Mouse (Mus musculus) intestine, embryonic 16.5 days (tissue): ENCODE measurements around the gene Acsm4. TPM values are rescaled to one million over a fixed set of nuclear protein-coding genes. Genes with fewer than 3 reads are reported as not detected.

ENCODE experiments used
- ATAC-seq: fragments of 200-750 bp; cut with Nextera tagmentation; 2 replicates; pipeline ENCODE4 v1.8.0; 2017; ENCODE audit warnings: moderate TSS enrichment, moderate library complexity
- H3K27ac ChIP-seq: fragments of 300-500 bp; sonication (generic); 2 replicates; pipeline ENCODE4 v1.5.1; 2014; ENCODE audit warnings: mild to moderate bottlenecking, low read length
- H3K27me3 ChIP-seq: fragments of 300-500 bp; sonication (generic); replicated peaks from 2 replicates; pipeline ENCODE4 v1.6.1; 2014; ENCODE audit warnings: low read length, control low read depth, mixed read lengths; ENCODE audit not compliant: control insufficient read depth, insufficient read depth
- H3K36me3 ChIP-seq: fragments of 300-500 bp; sonication (generic); 2 replicates; pipeline ENCODE4 v1.6.1; 2014; ENCODE audit warnings: low read length, control low read depth; ENCODE audit not compliant: control insufficient read depth, insufficient read depth
- H3K4me1 ChIP-seq: fragments of 300-500 bp; sonication (generic); 2 replicates; pipeline ENCODE4 v1.6.1; 2014; ENCODE audit warnings: low read length, control low read depth, mixed read lengths; ENCODE audit not compliant: control insufficient read depth, insufficient read depth
- H3K4me2 ChIP-seq: fragments of 300-500 bp; sonication (generic); 2 replicates; pipeline ENCODE4 v1.6.1; 2014; ENCODE audit warnings: low read depth, low read length, control low read depth
- H3K4me3 ChIP-seq: fragments of 300-500 bp; sonication (generic); 2 replicates; pipeline ENCODE4 v1.5.1; 2014; ENCODE audit warnings: mild to moderate bottlenecking, low read length
- H3K9ac ChIP-seq: fragments of 300-500 bp; sonication (generic); 2 replicates; pipeline ENCODE4 v1.6.1; 2014; ENCODE audit warnings: low read depth, low read length
- H3K9me3 ChIP-seq: fragments of 300-500 bp; sonication (generic); 2 replicates; pipeline ENCODE4 v1.6.1; 2016; ENCODE audit warnings: low read length, control low read depth; ENCODE audit not compliant: control insufficient read depth
- WGBS: fragments of 180-500 bp; shearing (Covaris S2); extraction: QIAGEN DNeasy Blood & Tissue Kit; methylation state at CpG from one replicate; pipeline ENCODE4 v1.1.7; 2014; 5-methylcytosine and 5-hydroxymethylcytosine counted together
- polyA plus RNA-seq: library from polyadenylated mRNA; unstranded; fragments of >200 nt; fragmentation: Nextera tagmentation; extraction: Ambion mirVana; gene quantifications from 2 replicates; pipeline ENCODE4 v1.2.1, GENCODE M21; 2015

The Acsm4 gene
- not detected in 2 replicates for polyA plus RNA-seq

DNA sequence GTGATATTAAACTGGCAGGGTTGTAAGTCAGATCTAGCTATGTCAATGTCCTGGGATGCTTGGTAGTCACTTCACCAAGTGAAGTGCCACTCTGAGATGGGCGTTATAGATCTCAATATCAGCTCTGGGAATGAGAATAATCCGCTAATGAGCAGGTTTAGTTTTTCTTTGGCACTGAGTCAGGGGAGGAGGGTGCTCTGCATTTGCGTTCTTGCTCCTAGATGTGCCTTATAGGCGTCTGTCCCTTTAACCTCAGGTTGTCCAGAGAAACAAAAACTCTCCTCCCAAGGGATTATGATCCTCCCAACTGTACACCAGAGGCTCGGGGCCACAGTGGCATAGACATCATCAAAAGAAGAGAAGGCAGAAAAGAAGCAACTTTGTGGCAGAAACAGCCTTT, at the start of gene Acsm4:
Gene Acsm4, plus strand, starts transcription at position 301 of the 400 bp plus-strand sequence.
- Histone ChIP-seq H3K36me3 (no peaks in the 10 kb centered on the region), H3K27me3 (no peaks in the 10 kb centered on the region), H3K27ac (no peak within 1 kb of the TSS), H3K4me3 (no peak within 1 kb of the TSS), H3K4me2 (no peak within 1 kb of the TSS), H3K9ac (no peak within 1 kb of the TSS), H3K4me1 (no peaks in the 10 kb centered on the region), H3K9me3 (no peaks in the 10 kb centered on the region)
- WGBS, result 85% methylated on average over 5 of the region's 5 CpGs
- ATAC-seq, result no peak

DNA sequence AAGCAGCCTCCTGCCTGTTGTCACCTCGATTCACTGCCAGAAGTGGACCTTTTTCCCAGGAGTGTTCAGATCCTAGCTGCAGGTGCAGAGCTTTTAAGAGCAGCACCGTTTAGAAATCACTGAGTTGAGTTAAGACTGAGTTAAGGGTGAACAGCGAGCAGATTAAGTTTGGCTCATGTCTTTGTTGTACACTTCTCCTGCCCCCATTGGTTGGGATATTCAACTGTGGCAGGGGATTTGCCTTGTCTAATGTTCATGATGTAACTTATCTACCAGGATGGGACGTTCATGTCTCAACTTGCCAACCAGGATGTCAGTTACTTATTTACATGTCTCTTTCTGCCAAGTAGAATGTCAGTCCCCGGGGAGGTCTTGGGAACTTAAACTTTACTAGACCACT, 47.5 kb upstream of the Acsm4 start:
- Histone ChIP-seq H3K4me3 (no peak overlapping the region), H3K36me3 (no peaks in the 10 kb centered on the region)

DNA sequence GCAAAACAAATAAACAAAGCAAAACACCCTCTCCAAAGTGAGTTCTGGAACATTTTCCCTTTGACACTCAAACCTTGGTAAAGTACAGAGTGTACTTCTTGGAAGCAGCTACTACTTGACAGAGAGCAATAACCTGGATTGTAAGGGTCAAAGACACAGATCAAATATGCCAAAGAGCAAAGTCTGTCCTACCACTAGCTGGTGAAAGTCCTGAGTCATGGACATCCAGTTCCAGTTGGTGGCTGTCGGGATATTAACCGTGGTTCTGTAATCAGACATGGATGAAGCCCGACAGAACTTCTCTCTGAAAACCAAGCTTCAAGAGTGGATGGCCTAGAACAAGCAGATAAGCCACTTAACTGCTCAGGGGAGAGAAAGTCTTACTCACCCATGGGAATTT, 21.9 kb upstream of the Acsm4 start:
- Histone ChIP-seq H3K4me1 (no peaks in the 10 kb centered on the region), H3K27me3 (no peaks in the 10 kb centered on the region), H3K36me3 (no peaks in the 10 kb centered on the region), H3K4me2 (no peak overlapping the region), H3K9ac (no peak overlapping the region), H3K4me3 (no peak overlapping the region), H3K9me3 (no peaks in the 10 kb centered on the region), H3K27ac (no peak overlapping the region)
- no peak for ATAC-seq
- 78% methylated on average over 3 of the region's 3 CpGs for WGBS

More for the DNA sequence above, 47.5 kb upstream of the Acsm4 start:
- Histone ChIP-seq H3K9ac (no peak overlapping the region), H3K4me1 (no peaks in the 10 kb centered on the region), H3K27ac (no peak overlapping the region), H3K4me2 (no peak overlapping the region), H3K9me3 (no peaks in the 10 kb centered on the region), H3K27me3 (no peaks in the 10 kb centered on the region)
- 77% methylated on average over 5 of the region's 5 CpGs for WGBS
- ATAC-seq, result no peak

DNA sequence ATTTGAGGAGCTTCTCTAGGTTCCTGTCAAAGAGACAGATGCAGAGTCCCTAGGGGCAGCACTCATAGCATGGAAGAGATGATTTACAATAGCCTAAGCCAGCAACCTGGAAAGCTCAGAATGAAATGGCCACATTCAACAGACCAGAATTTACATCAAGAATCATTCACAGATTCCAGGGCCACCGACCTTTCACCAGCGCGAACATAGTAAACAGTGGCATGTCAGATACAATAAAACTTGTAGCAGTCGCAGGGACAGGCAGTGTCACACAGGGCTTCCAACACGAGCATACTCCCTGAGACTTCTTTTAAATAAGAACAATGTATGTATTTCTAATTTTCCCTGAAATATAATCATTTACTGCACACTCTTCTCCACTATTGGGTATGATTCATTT, 19.4 kb upstream of the Acsm4 start:
- H3K9me3 ChIP-seq, result no peaks in the 10 kb centered on the region
- no peaks in the 10 kb centered on the region for H3K27me3 ChIP-seq
- no peak overlapping the region for H3K4me2 ChIP-seq
- H3K36me3 ChIP-seq, result no peaks in the 10 kb centered on the region
- no peak overlapping the region for H3K4me3 ChIP-seq
- H3K4me1 ChIP-seq, result no peaks in the 10 kb centered on the region
- WGBS, result 44% methylated on average over 5 of the region's 5 CpGs
- ATAC-seq, result no peak
- no peak overlapping the region for H3K27ac ChIP-seq
- H3K9ac ChIP-seq, result no peak overlapping the region

DNA sequence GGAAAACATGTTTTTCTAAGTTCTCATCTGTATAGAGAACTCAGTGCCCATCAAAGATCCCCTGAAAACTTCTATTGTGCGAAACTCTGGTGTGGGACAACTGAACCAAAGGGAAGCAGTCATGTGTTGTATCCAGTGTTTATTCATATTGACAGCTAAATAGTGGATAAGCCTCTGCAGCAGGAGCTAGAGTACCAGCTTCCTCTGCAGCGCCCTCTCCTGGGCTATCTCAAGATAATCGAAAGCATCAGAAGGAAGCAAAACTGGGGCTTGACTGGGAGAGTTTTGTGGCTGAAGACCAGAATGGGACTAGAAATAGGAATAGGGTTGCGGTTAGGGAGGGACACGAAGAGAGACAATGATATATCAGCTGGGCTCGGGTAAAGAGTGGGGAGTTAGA, 18.9 kb upstream of the Acsm4 start:
- Histone ChIP-seq H3K4me2 (no peak overlapping the region), H3K9ac (no peak overlapping the region)

DNA sequence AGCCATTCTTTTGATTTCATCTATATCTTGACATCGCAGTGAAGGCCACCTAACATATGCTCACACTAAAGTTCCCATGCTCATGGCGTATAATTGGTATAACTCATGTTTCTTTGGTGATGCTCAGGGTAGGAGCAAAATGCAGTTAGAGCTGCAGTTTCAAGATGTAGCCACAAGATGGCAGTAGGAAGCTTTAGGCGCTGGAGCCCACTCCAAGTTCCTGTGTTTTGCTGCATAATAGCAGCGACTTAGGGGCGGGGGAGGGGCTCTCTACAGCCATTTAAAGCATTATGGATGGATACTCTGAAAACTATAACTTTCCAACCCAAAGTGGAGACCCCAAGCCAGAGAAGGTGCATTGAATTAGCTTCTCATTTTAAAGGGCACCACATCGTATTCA, 16.4 kb upstream of the Acsm4 start:
- WGBS, result 20% methylated on average over 6 of the region's 6 CpGs
- H3K27ac ChIP-seq, result no peak overlapping the region
- H3K9ac ChIP-seq, result no peak overlapping the region
- no peaks in the 10 kb centered on the region for H3K9me3 ChIP-seq
- H3K4me1 ChIP-seq, result no peaks in the 10 kb centered on the region
- H3K4me3 ChIP-seq, result no peak overlapping the region
- ATAC-seq, result no peak
- H3K36me3 ChIP-seq, result no peaks in the 10 kb centered on the region
- H3K27me3 ChIP-seq, result no peaks in the 10 kb centered on the region
- H3K4me2 ChIP-seq, result no peak overlapping the region

More for the DNA sequence above, 18.9 kb upstream of the Acsm4 start:
- H3K4me1 ChIP-seq, result no peaks in the 10 kb centered on the region
- H3K9me3 ChIP-seq, result no peaks in the 10 kb centered on the region
- ATAC-seq, result no peak
- H3K4me3 ChIP-seq, result no peak overlapping the region
- 47% methylated on average over 6 of the region's 6 CpGs for WGBS
- no peak overlapping the region for H3K27ac ChIP-seq
- no peaks in the 10 kb centered on the region for H3K27me3 ChIP-seq
- no peaks in the 10 kb centered on the region for H3K36me3 ChIP-seq

DNA sequence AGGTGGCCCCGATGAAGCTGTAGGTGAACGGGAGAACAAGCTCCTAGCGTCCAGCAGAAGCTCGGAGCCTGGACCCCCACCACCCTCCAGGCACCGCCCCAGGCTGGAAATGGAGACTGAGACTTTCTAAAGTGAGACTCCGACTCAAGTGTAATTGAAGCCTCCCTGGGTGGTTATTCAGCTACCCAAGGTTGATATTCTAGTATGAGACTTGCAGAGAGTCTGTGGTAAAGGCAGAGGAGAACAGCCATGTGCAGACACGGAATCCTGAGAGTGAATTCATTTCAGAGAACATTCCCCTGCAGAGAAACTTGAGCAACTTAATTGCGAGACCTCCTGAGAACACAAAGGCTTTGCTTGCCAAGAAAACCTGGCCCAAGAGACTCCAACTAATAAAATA, 9.7 kb upstream of the Acsm4 start:
- H3K9ac ChIP-seq, result no peak overlapping the region
- H3K36me3 ChIP-seq, result no peaks in the 10 kb centered on the region
- no peak overlapping the region for H3K27ac ChIP-seq
- 80% methylated on average over 8 of the region's 8 CpGs for WGBS
- no peaks in the 10 kb centered on the region for H3K9me3 ChIP-seq
- no peak overlapping the region for H3K4me3 ChIP-seq
- H3K4me2 ChIP-seq, result no peak overlapping the region
- ATAC-seq, result no peak
- H3K4me1 ChIP-seq, result no peaks in the 10 kb centered on the region
- no peaks in the 10 kb centered on the region for H3K27me3 ChIP-seq

DNA sequence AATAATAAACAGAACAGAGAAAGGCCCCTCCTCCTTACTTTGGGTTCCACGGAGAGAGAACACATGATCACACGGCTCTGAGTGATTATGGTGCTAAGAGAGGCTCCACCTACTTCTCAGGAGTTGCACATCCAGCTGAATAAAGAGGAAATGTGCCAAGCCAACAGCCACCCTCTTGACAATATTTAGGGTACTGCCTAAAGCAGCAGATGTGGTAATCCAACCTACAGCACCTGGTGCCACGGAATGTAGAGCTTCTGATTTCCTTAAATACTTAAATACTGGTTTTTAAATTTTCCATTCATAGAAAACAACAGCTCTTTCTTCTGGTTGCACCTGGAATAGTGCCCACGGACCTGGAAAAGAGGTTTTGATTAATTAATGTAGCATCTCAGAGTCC, 7.1 kb upstream of the Acsm4 start:
- H3K4me1 ChIP-seq, result no peaks in the 10 kb centered on the region
- no peak overlapping the region for H3K4me3 ChIP-seq
- H3K9me3 ChIP-seq, result no peaks in the 10 kb centered on the region
- H3K9ac ChIP-seq, result no peak overlapping the region
- no peak overlapping the region for H3K27ac ChIP-seq
- H3K36me3 ChIP-seq, result no peaks in the 10 kb centered on the region
- ATAC-seq, result no peak
- no peaks in the 10 kb centered on the region for H3K27me3 ChIP-seq
- WGBS, result 61% methylated on average over 4 of the region's 4 CpGs
- H3K4me2 ChIP-seq, result no peak overlapping the region

DNA sequence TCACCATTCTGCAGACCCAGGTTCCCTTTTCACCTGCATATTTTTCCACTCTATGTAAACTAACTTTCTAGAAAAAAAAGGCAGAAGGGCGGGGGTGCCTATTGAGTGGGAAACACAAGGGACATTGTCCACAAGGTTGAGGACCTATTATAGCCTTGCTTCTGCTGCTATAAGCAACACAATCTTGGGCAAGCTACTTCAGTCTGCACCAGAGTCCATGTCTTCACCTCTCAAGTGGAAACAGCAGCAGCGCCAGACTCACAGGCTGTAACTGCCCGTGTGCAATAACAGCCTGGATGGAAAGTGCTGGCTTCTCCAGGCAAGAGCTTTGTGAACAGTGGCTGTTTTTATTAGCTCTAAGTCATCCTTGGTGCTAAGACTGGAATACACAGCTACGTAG, 2.5 kb downstream of the Acsm4 start:
- no peak overlapping the region for H3K4me2 ChIP-seq
- H3K4me1 ChIP-seq, result no peaks in the 10 kb centered on the region
- 78% methylated on average over 4 of the region's 4 CpGs for WGBS
- no peak overlapping the region for H3K4me3 ChIP-seq
- no peak for ATAC-seq
- H3K9me3 ChIP-seq, result no peaks in the 10 kb centered on the region
- H3K27ac ChIP-seq, result no peak overlapping the region
- no peaks in the 10 kb centered on the region for H3K27me3 ChIP-seq
- no peaks in the 10 kb centered on the region for H3K36me3 ChIP-seq
- H3K9ac ChIP-seq, result no peak overlapping the region

DNA sequence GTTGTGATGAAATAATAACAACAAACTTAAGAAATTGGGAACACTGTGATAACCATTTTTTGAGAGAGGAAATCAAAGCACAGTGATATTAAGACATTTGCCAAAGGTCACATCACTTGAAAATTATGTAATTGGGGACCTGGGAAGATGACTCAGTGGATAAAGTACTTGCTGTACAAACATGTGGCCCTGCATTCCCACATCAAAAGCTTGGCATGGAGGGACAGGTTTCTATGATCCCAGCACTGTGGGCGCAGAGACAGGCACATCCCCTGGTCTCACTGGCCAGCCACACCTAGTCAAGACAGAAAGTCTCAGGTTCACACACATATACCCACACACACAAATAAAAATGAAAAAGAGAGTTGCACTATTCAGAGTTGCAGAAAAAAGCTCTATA, 5.1 kb downstream of the Acsm4 start:
- Histone ChIP-seq H3K9me3 (no peaks in the 10 kb centered on the region), H3K4me3 (no peak overlapping the region), H3K36me3 (no peaks in the 10 kb centered on the region), H3K9ac (no peak overlapping the region), H3K27ac (no peak overlapping the region), H3K4me2 (no peak overlapping the region), H3K27me3 (no peaks in the 10 kb centered on the region), H3K4me1 (no peaks in the 10 kb centered on the region)
- 95% methylated on average over 1 of the region's 1 CpGs for WGBS
- ATAC-seq, result no peak
